20 mouse cellular contexts compared by ENCODE assay signal in the genomic region with DNA sequence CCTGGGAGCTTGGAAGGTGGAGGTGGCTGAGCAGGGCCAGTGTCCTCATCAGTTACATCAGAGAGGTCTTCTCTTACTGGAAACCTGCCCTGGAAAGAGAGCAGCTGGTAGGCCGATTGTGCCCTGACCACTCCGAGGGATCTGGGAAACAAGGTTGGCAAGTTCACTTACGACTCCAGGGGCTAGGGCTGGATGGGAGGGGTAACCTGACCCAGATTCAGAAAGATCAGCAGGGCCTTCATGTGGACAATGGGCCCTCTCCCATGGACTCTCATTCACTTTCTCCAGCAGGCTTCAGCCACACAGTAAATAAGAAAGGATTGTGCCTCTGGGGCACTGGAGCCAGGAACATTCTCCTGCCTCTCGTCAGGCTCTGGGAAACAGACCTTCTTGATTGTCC. TPM values are rescaled to one million over a fixed set of nuclear protein-coding genes. Genes with fewer than 3 reads are reported as not detected.
"Had no signal": no experiment of that assay in that cellular context is flagged by ENCODE, and none has a peak within 500 bp of the region (broad histone marks: within the 10 kb centered on the region; RNA-seq: fewer than 3 reads in every experiment).

No protein-coding gene starts in this region.

- H3K9me3 ChIP-seq: kidney, embryonic 15.5 days; limb, embryonic 15.5 days; liver, embryonic 12.5 days; midbrain, embryonic 15.5 days; neural tube, embryonic 12.5 days had no signal

- H3K27ac ChIP-seq: kidney, embryonic 15.5 days; limb, embryonic 15.5 days; liver, embryonic 12.5 days; midbrain, embryonic 15.5 days; neural tube, embryonic 12.5 days had no signal

- H3K4me2 ChIP-seq: kidney, embryonic 15.5 days; limb, embryonic 15.5 days; liver, embryonic 12.5 days; lung, embryonic 14.5 days; midbrain, embryonic 11.5 days; midbrain, embryonic 15.5 days; neural tube, embryonic 12.5 days had no signal

- ATAC-seq: liver, embryonic 12.5 days; midbrain, embryonic 15.5 days had no signal

- H3K9ac ChIP-seq: kidney, embryonic 15.5 days; limb, embryonic 15.5 days; liver, embryonic 12.5 days; lung, embryonic 14.5 days; midbrain, embryonic 15.5 days; neural tube, embryonic 12.5 days had no signal

- H3K4me3 ChIP-seq: kidney, embryonic 15.5 days; limb, embryonic 15.5 days; liver, embryonic 12.5 days; megakaryocyte, embryonic 14.5 days; midbrain, embryonic 15.5 days; neural tube, embryonic 12.5 days had no signal

- DNase-seq: kidney, adult 18-20 months; kidney, postnatal 14 days; layer of hippocampus, postnatal 36 days; left cerebral cortex, postnatal 4 days; lung, embryonic 14.5 days; lung, postnatal 10 days; lung, postnatal 4 days; right cerebral cortex, postnatal 25 days; spleen, adult 18-20 months; thymus, adult 18-20 months; thymus, postnatal 14 days had no signal

RNA-seq across cellular contexts. Expression of a gene that starts 3.3 kb away (rescaled TPM):
- total RNA-seq: monocyte, adult 5-6 weeks; neutrophil, adult 5-6 weeks had no signal
- polyA plus RNA-seq: liver, embryonic 12.5 days; lung, embryonic 14.5 days had no signal

RNA-seq across cellular contexts. Expression of a gene that starts 10.2 kb away (rescaled TPM):
- total RNA-seq: monocyte, adult 5-6 weeks had no signal
